Mouse (Mus musculus): Measurements from ENCODE around the gene Gm20388. TPM values are rescaled to one million over a fixed set of nuclear protein-coding genes. Genes with fewer than 3 reads are reported as not detected.

Gene Gm20388
- total RNA-seq, 2 experiments from 2014 or later = 5.8 TPM; not detected in 1

GRCm38 (mm10) chr8:120014267-120015023 lies 103.8 kb downstream of the Gm20388 start:
- no peak for DNase-seq

GRCm38 (mm10) chr8:120015916-120016315 lies 105.3 kb downstream of the Gm20388 start:
- no peak for DNase-seq

GRCm38 (mm10) chr8:120016424-120016823 lies 105.8 kb downstream of the Gm20388 start:
- no peak for DNase-seq

- DNase-seq = no peak
These were observed 106.7 kb downstream of the Gm20388 start for GRCm38 (mm10) chr8:120017349-120017748.

- no peak for DNase-seq
These were observed 107.1 kb downstream of the Gm20388 start for GRCm38 (mm10) chr8:120017786-120018185.

- DNase-seq = no peak
These were observed 107.7 kb downstream of the Gm20388 start for GRCm38 (mm10) chr8:120018379-120018778.

GRCm38 (mm10) chr8:120019297-120019696 lies 108.7 kb downstream of the Gm20388 start:
- DNase-seq = no peak

GRCm38 (mm10) chr8:120020298-120020697 lies 109.7 kb downstream of the Gm20388 start:
- no peak for DNase-seq

- DNase-seq = no peak
These were observed 115.6 kb downstream of the Gm20388 start for GRCm38 (mm10) chr8:120026199-120026598.

GRCm38 (mm10) chr8:120026991-120027390 lies 116.3 kb downstream of the Gm20388 start:
- no peak for DNase-seq

- no peak for DNase-seq
These were observed 119.8 kb downstream of the Gm20388 start for GRCm38 (mm10) chr8:120030447-120030846.

GRCm38 (mm10) chr8:120032549-120033208 lies 122.0 kb downstream of the Gm20388 start:
- DNase-seq = peak; percentile 5

- DNase-seq = no peak
These were observed 123.8 kb downstream of the Gm20388 start for GRCm38 (mm10) chr8:120034471-120034870.

- no peak for DNase-seq
These were observed 125.5 kb downstream of the Gm20388 start for GRCm38 (mm10) chr8:120036111-120036510.

GRCm38 (mm10) chr8:120036578-120036977 lies 125.9 kb downstream of the Gm20388 start:
- no peak for DNase-seq

- peak; percentile 61 for DNase-seq
These were observed 126.6 kb downstream of the Gm20388 start for GRCm38 (mm10) chr8:120037199-120037598.

GRCm38 (mm10) chr8:120037611-120038010 lies 127.0 kb downstream of the Gm20388 start:
- DNase-seq = no peak

GRCm38 (mm10) chr8:120038741-120039140 lies 128.1 kb downstream of the Gm20388 start:
- DNase-seq = no peak

GRCm38 (mm10) chr8:120039313-120039919 lies 128.8 kb downstream of the Gm20388 start:
- DNase-seq = no peak

- peak; percentile 64 for DNase-seq
These were observed 130.2 kb downstream of the Gm20388 start for GRCm38 (mm10) chr8:120040861-120041260.

- no peak for DNase-seq
These were observed 132.1 kb downstream of the Gm20388 start for GRCm38 (mm10) chr8:120042542-120043312.

- no peak for DNase-seq
These were observed 134.3 kb downstream of the Gm20388 start for GRCm38 (mm10) chr8:120044907-120045306.

GRCm38 (mm10) chr8:120045471-120045870 lies 134.8 kb downstream of the Gm20388 start:
- no peak for DNase-seq

Measured in heart, postnatal 4 days (tissue).